Comparison of ENCODE assay signal across 8 mouse cellular contexts in the genomic region with DNA sequence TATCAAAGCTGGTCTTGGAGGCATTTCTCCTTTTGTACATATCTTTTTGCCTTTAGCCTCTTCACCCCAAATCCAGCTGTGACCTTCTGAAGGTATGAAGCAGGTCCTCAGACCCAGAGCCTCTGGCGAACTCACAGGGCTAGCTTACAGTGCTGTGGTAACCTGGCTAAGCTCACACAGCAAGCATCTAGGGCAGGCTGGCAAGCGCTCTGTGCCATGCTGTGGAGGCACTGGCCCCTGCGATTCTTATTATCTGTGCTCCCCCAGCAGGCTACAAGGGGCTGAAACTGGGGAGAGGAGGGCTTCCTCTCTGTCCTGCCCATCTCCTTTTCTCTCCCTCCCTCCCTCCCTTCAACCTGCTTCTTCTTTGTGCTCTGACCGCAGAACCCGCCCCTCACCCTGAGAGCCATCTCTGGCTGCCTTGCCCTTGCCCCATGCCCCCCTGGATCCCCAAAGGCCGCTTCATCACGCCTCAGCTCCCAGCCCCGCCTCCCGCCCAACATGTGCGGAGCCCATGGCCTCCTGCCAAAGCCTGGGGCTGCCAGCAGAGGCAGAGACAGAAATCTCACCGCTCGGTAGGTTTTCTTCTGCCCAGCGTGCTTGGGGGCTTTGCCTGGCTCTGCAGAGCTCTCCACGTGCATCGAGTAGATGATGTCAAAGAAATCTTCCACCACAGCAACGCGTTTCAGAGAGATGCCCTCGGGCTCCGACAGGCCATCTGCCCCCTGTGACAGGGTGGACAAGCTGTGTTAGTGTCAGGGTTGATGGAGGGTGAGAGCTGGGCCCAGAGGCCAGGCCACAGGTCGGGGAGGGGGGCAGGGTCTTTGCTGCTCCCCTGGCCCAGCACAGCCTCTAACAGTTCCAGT. TPM values are rescaled to one million over a fixed set of nuclear protein-coding genes. Genes with fewer than 3 reads are reported as not detected.
DNase-seq lines count a peak whose midpoint lies in the region; ATAC-seq lines count a peak whose summit lies in the region.

No protein-coding gene starts in this region.

- WGBS in kidney, embryonic 14.5 days: 12% methylated on average over 20 of the region's 20 CpGs
- WGBS in liver, embryonic 13.5 days (ENCODE audit: insufficient replicate concordance): 9% methylated on average over 20 of the region's 20 CpGs
- 8% methylated on average over 20 of the region's 20 CpGs for WGBS in neural tube, embryonic 15.5 days

- no peaks in the 10 kb centered on the region for H3K9me3 ChIP-seq in kidney, embryonic 14.5 days (ENCODE audit: control insufficient read depth, low read length)
- H3K9me3 ChIP-seq in liver, embryonic 13.5 days (replicated peaks): no peaks in the 10 kb centered on the region
- H3K9me3 ChIP-seq in neural tube, embryonic 15.5 days (replicated peaks): no peaks in the 10 kb centered on the region

- no peak for ATAC-seq in kidney, embryonic 14.5 days (ENCODE audit: low FRiP score, low TSS enrichment)
- ATAC-seq in liver, embryonic 13.5 days (ENCODE audit: low read depth): peak; percentile 83
- peak; percentile 49 for ATAC-seq in neural tube, embryonic 15.5 days (ENCODE audit: low FRiP score)

- H3K9ac ChIP-seq in kidney, embryonic 14.5 days (ENCODE audit: low read depth, low read length): peak overlapping the region; percentile 28; the same call in 1 of the 2 replicates
- H3K9ac ChIP-seq in liver, embryonic 13.5 days: peak overlapping the region; percentile 66
- peak overlapping the region; percentile 21 for H3K9ac ChIP-seq in neural tube, embryonic 15.5 days (replicated peaks)

- peak overlapping the region; percentile 17; the same call in 1 of the 2 replicates for H3K27ac ChIP-seq in kidney, embryonic 14.5 days (ENCODE audit: low read depth, low read length)
- peak overlapping the region; percentile 88 for H3K27ac ChIP-seq in liver, embryonic 13.5 days
- peak overlapping the region; percentile 77 for H3K27ac ChIP-seq in neural tube, embryonic 15.5 days (replicated peaks)

- H3K36me3 ChIP-seq in kidney, embryonic 14.5 days (ENCODE audit: control insufficient read depth, insufficient read depth, low read length): no peaks in the 10 kb centered on the region
- H3K36me3 ChIP-seq in liver, embryonic 13.5 days: peaks cover 16% of the 10 kb centered on the region
- H3K36me3 ChIP-seq in neural tube, embryonic 15.5 days: no peaks in the 10 kb centered on the region

- H3K27me3 ChIP-seq in kidney, embryonic 14.5 days (ENCODE audit: control insufficient read depth, insufficient read depth, low read length): no peaks in the 10 kb centered on the region
- no peaks in the 10 kb centered on the region for H3K27me3 ChIP-seq in liver, embryonic 13.5 days
- H3K27me3 ChIP-seq in neural tube, embryonic 15.5 days (replicated peaks): no peaks in the 10 kb centered on the region

- H3K4me2 ChIP-seq in kidney, embryonic 14.5 days (replicated peaks; ENCODE audit: low read depth, low read length): peak overlapping the region; percentile 10
- peak overlapping the region; percentile 46 for H3K4me2 ChIP-seq in liver, embryonic 13.5 days
- H3K4me2 ChIP-seq in neural tube, embryonic 15.5 days: peak overlapping the region; percentile 42

- DNase-seq in urinary bladder, postnatal 14 days (ENCODE audit: low spot score): peak; percentile 61
- DNase-seq in urinary bladder, adult 18-20 months (ENCODE audit: low spot score in 2 of 2): no peak
- peak; percentile 85 to 88 for DNase-seq in cerebellum, postnatal 14 days
- peak; percentile 29 for DNase-seq in gastrocnemius, postnatal 25 days
- peak; percentile 55 for DNase-seq in liver, embryonic 13.5 days
- peak; percentile 36 to 56 for DNase-seq in thymus, postnatal 36 days

- H3K4me1 ChIP-seq in kidney, embryonic 14.5 days (ENCODE audit: control insufficient read depth, insufficient read depth, low read length): peaks cover 14% of the 10 kb centered on the region
- H3K4me1 ChIP-seq in liver, embryonic 13.5 days (replicated peaks): peaks cover 71% of the 10 kb centered on the region
- H3K4me1 ChIP-seq in neural tube, embryonic 15.5 days: peaks cover 43% of the 10 kb centered on the region

- no peak overlapping the region for H3K4me3 ChIP-seq in kidney, embryonic 14.5 days (ENCODE audit: low read length)
- peak overlapping the region; percentile 13 for H3K4me3 ChIP-seq in liver, embryonic 13.5 days (replicated peaks)
- no peak overlapping the region for H3K4me3 ChIP-seq in neural tube, embryonic 15.5 days (replicated peaks)

RNA-seq across cellular contexts. Expression of gene 4930404H24Rik, which starts 9.2 kb away (rescaled TPM):
- not detected for total RNA-seq in gastrocnemius, postnatal 25 days (2021)
- polyA plus RNA-seq in kidney, embryonic 14.5 days (2014; fragmentation: Nextera tagmentation; extraction: Ambion mirVana): not detected in 2 replicates
- polyA plus RNA-seq in liver, embryonic 13.5 days (2015; fragmentation: Nextera tagmentation; extraction: Ambion mirVana): not detected in 2 replicates
- not detected in 2 replicates for polyA plus RNA-seq in neural tube, embryonic 15.5 days (2015; fragmentation: Nextera tagmentation; extraction: Ambion mirVana)

RNA-seq across cellular contexts. Expression of gene Nol4l, which starts 46.4 kb away (rescaled TPM):
- 1 to 10 TPM; 1.4 to 1.6 TPM for total RNA-seq in gastrocnemius, postnatal 25 days (2021)
- 10.5 and 17.1 TPM in 2 replicates for polyA plus RNA-seq in kidney, embryonic 14.5 days (2014; fragmentation: Nextera tagmentation; extraction: Ambion mirVana)
- polyA plus RNA-seq in liver, embryonic 13.5 days (2015; fragmentation: Nextera tagmentation; extraction: Ambion mirVana): 5.3 and 5.4 TPM in 2 replicates
- polyA plus RNA-seq in neural tube, embryonic 15.5 days (2015; fragmentation: Nextera tagmentation; extraction: Ambion mirVana): 31.4 and 36.1 TPM in 2 replicates

Comparison
In these comparisons a context has a peak if more than half of its experiments do, and no peak if none do; other contexts are left out.
1. DNase-seq: peak in urinary bladder, postnatal 14 days (single experiment), cerebellum, postnatal 14 days (2 of 2), gastrocnemius, postnatal 25 days (single experiment), liver, embryonic 13.5 days (single experiment) and thymus, postnatal 36 days (2 of 2); none in urinary bladder, adult 18-20 months (0 of 2).
2. H3K27ac ChIP-seq: peak in every context shown above with its lines; median percentile 88 in liver, embryonic 13.5 days; 77 in neural tube, embryonic 15.5 days; 17 in kidney, embryonic 14.5 days.
3. Peak in every context shown above with its lines, with median percentiles within 50 percentile points of each other: H3K4me2 ChIP-seq and H3K9ac ChIP-seq.